In genomic region chr5:148885821-148886609, GRCm38 (mm10) we compare ENCODE assay signal across 10 mouse cellular contexts. TPM values are rescaled to one million over a fixed set of nuclear protein-coding genes. Genes with fewer than 3 reads are reported as not detected.
DNase-seq lines count a peak whose midpoint lies in the region; ATAC-seq and TF ChIP-seq lines count a peak whose summit lies in the region.
"Had no signal": no experiment of that assay in that cellular context is flagged by ENCODE, and none has a peak within 500 bp of the region (broad histone marks: within the 10 kb centered on the region; RNA-seq: fewer than 3 reads in every experiment).

No protein-coding gene starts in this region.

- DNase-seq in kidney, adult 2 months, result peak; percentile 45
- DNase-seq in kidney, adult 8-10 months, result no peak
- DNase-seq in forebrain, embryonic 11.5 days (ENCODE audit: low spot score), result peak; percentile 78
- DNase-seq in kidney, postnatal 36 days, result peak; percentile 21 to 48
- no peak for DNase-seq in gastrocnemius, adult 2 months
- DNase-seq in frontal cortex, postnatal 10 days (ENCODE audit: low spot score in 2 of 2), result no peak
- DNase-seq in B cell, adult 2 months, result no peak

- intact Hi-C loops in gastrocnemius, adult 2 months (cut with DNase I), result no loop called here

- 43% methylated on average over 22 of the region's 22 CpGs for WGBS in kidney, adult 2 months
- WGBS in forebrain, embryonic 11.5 days, result 36% methylated on average over 22 of the region's 22 CpGs

- TF ChIP-seq CTCF in kidney, adult 2 months (conservative IDR thresholded peaks at IDR 0.05; ENCODE audit: insufficient read depth, insufficient read length, low read depth, low read length), result no peak
- no peak for TF ChIP-seq CTCF in gastrocnemius, adult 2 months (IDR thresholded peaks at IDR 0.05)

- H3K4me2 ChIP-seq in forebrain, embryonic 11.5 days (ENCODE audit: low read depth, low read length, severe bottlenecking), result peak overlapping the region; percentile 26; the same call in 1 of the 2 replicates

- H3K27ac ChIP-seq in kidney, adult 2 months (ENCODE audit: insufficient read depth, low read depth, low read length), result no peak overlapping the region
- H3K27ac ChIP-seq in forebrain, embryonic 11.5 days (ENCODE audit: low read depth, low read length), result no peak overlapping the region
- H3K27ac ChIP-seq in gastrocnemius, adult 2 months, result no peak overlapping the region

- TF ChIP-seq POLR2A in kidney, adult 2 months (IDR thresholded peaks at IDR 0.05; ENCODE audit: low read depth, low read length), result no peak

- no peaks in the 10 kb centered on the region for H3K9me3 ChIP-seq in forebrain, embryonic 11.5 days (ENCODE audit: control insufficient read depth, low read length)

- H3K36me3 ChIP-seq in kidney, adult 2 months (ENCODE audit: control insufficient read depth, insufficient read depth, low read length), result no peaks in the 10 kb centered on the region; the same call in 1 of the 2 replicates
- peaks cover 3% of the 10 kb centered on the region; the same call in 1 of the 2 replicates for H3K36me3 ChIP-seq in forebrain, embryonic 11.5 days (ENCODE audit: control insufficient read depth, insufficient read depth, low read length)

- peak; percentile 93 for ATAC-seq in forebrain, embryonic 11.5 days (replicated peaks; ENCODE audit: low FRiP score)
- peak; percentile 42; the same call in 1 of the 2 replicates for ATAC-seq in megakaryocyte progenitor cell, adult 5-6 weeks (replicated peaks; ENCODE audit: poor library complexity)
- ATAC-seq: Patski had no signal

- no peaks in the 10 kb centered on the region for H3K27me3 ChIP-seq in kidney, adult 2 months (replicated peaks; ENCODE audit: control insufficient read depth, insufficient read depth, low read length)
- no peaks in the 10 kb centered on the region for H3K27me3 ChIP-seq in forebrain, embryonic 11.5 days (ENCODE audit: control insufficient read depth, insufficient read depth, low read length)
- H3K27me3 ChIP-seq: Patski had no signal

- no peak overlapping the region for H3K4me3 ChIP-seq in kidney, adult 2 months (ENCODE audit: insufficient read depth, low read depth, low read length)
- H3K4me3 ChIP-seq in forebrain, embryonic 11.5 days (ENCODE audit: low read depth, low read length), result no peak overlapping the region; the same call in 1 of the 2 replicates
- H3K4me3 ChIP-seq in gastrocnemius, adult 2 months, result no peak overlapping the region
- H3K4me3 ChIP-seq: myocyte had no signal

- H3K9ac ChIP-seq in forebrain, embryonic 11.5 days (ENCODE audit: low read length), result no peak overlapping the region

- no peaks in the 10 kb centered on the region for H3K4me1 ChIP-seq in kidney, adult 2 months (ENCODE audit: control insufficient read depth, insufficient read depth, low read length)
- H3K4me1 ChIP-seq in forebrain, embryonic 11.5 days (replicated peaks; ENCODE audit: control insufficient read depth, insufficient read depth, low read length), result no peaks in the 10 kb centered on the region

RNA-seq across cellular contexts. Expression of gene Katnal1, which starts 43.1 kb away (rescaled TPM):
- polyA plus RNA-seq in kidney, adult 2 months (2012; rRNA removed), result 6.6 and 7.5 TPM in 2 replicates
- 34.0 and 37.0 TPM in 2 replicates for polyA plus RNA-seq in forebrain, embryonic 11.5 days (2014; fragmentation: Nextera tagmentation; extraction: Ambion mirVana)
- total RNA-seq in megakaryocyte progenitor cell, adult 5-6 weeks (2015), result 5.6 and 6.5 TPM in 2 replicates
- total RNA-seq in megakaryocyte progenitor cell, adult 5-6 weeks (2017), result 6.9 and 9.0 TPM in 2 replicates
- total RNA-seq in gastrocnemius, adult 2 months (2021), result 1 to 10 TPM; 4.2 to 5.6 TPM

Comparison
In these comparisons a context has a peak if more than half of its experiments do, and no peak if none do; other contexts are left out.
1. DNase-seq: peak in kidney, adult 2 months (single experiment), forebrain, embryonic 11.5 days (single experiment) and kidney, postnatal 36 days (2 of 2); none in kidney, adult 8-10 months (0 of 2), gastrocnemius, adult 2 months (single experiment), frontal cortex, postnatal 10 days (0 of 2) and B cell, adult 2 months (0 of 2).